Mouse (Mus musculus): ENCODE measurements at regions not wholly inside any gene's neighbourhood (a gene's known extent, or its start where the extent isn't known, plus 50 kb on each side); places are given as distances from the start of the nearest gene placed in this dataset.

DNA sequence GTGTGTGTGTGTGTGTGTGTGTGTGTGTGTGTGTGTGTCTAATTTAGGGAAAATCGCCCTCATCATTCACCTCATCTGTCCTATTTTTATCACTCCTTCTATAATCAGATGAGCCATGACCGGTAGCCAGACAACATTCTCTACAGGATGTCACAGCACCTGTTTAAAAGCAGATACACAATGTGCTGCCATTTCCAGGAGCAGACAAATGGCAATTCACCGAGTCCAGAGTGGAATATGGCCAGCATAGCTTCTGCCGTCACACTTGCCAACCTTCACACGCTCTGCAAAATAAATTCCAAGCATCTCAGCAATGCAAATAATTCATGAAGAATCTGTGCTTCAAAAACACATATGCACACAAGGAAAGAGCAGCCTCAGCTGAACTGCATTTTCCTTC lies 88.5 kb upstream of the AI593442 start:
- TF ChIP-seq POLR2A (IDR thresholded peaks at IDR 0.05; ENCODE audit: extremely low read depth, insufficient read depth, low read length) (no peak), CTCF (IDR thresholded peaks at IDR 0.05; ENCODE audit: low read depth, low read length) (no peak)

Data from liver, adult 2 months (tissue).